Mouse (Mus musculus) urinary bladder, postnatal 14 days (tissue): ENCODE data around the gene Cib4.

ENCODE experiments used
- DNase-seq: peaks from one replicate; pipeline ENCODE4 v3.0.0; 2021; ENCODE audit warnings: low spot score

Gene Cib4

DNA sequence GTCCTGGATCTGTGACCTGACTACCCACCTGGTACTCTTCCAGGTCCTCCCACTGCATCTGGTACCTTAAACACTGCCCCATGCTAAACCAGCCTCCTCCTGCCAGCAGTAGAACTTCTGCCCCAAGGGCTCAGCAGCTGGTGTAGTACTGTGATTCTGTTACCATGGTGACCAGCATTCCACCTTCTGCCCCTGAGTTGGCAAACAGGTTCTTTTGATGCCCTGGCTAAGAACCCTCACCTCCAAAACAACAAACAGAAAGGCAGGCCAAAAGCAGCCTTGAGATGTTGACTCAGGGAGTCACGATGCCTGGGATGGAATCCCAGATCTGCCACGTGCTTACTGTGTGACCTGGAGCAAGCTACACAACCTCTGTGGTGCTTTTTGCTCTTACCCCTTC is at the start of gene Cib4:
Gene Cib4 (minus strand): TSS at position 139 of the 400 bp plus-strand sequence.
- DNase-seq: peak; percentile 44

DNA sequence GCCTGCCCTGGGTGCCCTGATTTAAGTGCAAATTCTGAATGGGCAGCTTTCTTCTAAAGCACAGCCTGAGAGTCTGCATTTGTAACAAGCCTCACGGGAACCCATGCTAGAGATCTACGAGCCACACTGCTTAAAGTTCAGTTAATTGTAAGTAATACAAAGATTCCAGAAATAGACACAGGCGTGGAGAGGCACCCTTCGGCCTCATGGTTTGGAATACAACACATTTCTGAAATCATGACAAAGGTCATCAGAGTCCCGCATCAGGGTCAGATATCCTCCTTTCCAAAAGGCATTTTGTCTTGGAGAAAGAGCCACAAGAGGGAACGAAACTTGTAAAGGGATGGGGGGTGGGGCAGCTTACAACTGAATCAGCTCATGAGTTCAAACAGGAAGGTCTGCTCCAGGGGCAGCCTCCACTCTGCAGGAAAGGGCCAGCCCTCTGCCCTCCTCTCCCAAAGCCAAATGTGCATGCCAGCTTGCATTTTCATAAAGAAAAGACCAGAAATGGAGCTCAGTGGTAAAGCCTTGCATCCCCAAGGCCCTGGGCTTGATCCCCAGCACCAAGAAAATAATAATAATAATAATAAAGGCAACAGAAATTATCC is 49.4 kb upstream of the Cib4 start:
- DNase-seq: no peak

DNA sequence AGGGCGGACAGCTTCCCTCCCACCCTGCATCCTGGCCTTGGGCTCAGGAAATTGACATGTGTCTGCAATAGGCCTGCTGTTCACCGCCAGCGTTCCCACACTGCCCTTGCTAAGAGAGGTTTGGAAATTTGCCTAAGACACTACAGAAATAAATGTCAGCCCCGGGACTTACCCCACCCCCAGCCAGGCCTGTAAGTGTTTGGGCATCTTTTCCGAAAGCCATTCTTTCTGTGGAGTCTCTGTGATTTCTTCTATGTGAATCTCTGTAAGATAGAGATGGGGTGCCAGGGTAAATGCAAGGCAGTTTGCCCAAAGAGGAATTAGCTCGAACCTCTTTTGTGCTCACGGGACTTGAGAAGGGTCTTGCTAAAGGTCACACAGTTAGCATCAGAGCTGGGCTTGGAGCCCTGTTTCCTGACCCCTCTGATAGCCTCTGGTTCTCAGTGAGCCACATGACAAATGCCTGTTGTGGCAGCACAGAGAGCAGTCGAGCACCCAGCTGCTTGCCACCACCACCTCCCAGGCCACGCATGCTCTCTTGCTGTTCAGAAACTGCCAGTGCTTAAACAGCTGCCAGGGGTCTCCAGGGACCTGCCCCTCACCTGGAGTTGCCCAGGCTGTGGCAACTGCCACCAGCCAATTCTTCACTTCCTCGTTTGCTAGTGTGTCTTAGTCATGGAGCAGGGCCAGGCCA is 48.3 kb upstream of the Cib4 start:
- no peak for DNase-seq

DNA sequence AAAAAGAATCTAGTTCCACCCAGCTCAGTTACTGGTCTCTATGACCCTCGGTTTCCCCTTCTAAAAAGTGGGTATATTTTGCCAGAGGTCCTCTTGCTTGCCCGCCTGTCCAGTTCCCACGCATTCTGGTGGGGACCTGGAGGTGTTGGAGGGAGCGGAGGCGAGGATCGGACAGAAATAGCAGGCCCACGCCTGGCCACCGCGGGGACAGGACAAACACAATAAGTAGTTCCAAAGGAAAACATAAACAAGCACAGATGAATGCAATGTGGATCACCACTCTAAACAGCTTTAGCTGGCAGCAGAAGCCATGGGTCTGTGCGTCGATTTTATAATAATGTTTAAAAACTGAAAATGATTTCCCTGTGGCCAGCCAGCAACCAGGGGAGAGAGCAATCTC is 47.7 kb upstream of the Cib4 start:
- no peak for DNase-seq

DNA sequence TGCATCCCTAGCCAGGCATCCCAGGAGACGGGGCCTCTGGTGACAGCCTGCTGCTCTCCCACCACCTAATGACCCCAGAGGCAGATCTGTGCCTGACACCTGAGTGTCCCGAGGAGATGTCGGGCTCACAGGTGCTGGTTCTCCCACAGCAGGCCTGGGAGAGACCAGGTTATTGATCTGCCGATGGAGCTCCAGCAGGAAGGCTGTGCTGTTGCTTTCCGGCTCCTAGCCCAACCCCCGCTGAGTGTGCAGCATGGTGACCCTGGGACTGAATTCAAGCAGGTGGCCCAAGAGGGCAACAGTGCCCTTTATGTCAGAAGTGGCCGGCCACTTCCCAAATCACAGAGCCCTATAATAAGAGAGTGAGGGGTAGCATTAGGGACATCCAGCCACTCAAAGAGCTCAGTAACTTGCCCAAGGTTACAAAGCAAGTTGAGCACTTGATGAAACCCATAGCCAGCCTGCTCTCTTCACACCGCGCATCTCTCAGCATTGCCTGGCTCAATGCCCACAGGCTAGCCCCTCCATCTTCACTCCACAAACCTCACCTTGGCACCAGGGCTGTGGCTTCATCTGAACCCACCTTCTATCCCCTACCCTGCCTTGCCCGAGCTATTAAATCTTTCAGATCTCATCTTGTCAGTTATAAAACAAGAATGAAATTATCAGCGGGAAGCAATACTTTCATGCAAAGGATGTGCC is 46.8 kb upstream of the Cib4 start:
- DNase-seq: no peak

DNA sequence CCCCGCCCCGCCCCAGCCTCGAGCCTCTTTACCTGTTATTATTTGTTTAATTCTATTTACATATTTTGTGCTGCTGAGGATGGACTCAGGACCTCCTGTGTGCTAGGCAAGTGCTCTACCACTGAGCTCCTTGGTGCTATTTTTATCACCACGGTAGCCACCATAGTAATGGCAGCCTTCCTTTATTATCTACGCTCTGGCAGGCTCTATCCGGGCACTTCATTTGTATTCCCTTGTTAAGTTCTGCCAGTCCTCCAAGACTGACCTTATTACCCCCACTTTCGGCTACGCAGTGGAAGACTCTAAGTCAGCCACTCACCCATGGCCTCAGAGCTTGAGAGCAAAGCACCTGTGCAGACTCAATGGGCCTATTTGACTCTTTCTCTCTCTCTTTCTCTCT is 46.1 kb upstream of the Cib4 start:
- no peak for DNase-seq

DNA sequence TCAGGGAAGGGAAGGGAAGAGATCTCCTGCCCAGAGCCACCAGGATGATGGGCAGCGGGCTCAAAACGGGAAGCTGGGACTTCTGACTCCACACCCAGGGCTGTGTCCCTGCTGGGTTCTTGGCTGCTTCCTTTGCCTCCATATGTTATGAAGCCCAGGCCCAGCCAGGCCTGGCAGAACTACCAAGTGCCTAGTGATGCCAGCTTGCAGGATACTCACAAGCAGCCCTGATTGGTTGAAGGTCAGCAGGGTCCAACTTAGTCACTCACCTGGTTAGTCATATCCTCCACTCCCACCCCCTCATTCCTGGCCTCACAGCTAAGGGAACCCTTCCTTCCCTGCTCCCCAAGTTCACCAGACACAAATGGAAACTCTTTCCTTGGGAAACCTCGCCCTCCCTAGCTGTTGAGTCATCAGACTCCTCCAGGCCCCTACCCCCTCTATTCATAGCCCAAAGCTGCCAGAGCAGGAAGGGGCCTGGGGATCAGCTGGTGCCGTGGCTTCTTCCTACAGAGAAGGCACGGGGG is 45.6 kb upstream of the Cib4 start:
- DNase-seq: no peak

DNA sequence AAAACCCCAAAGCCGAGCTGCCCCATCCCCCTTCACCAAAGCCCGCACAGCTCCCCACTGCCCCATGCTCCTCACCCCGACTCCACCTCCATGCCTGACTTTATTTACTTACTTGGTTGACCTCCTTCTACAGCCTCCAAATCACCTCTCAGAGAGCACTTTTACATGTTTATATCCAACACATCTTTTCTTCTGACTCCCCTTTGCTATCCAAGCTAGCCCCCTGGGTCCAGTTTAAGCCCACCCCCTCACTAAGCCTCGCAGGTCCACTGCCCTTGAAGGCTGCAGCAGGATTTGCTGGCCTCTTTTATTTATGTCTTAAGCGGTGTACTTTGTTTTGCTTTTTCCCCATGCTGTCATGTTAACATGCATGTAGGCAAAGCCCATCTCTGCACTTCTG is 44.6 kb upstream of the Cib4 start:
- no peak for DNase-seq

DNA sequence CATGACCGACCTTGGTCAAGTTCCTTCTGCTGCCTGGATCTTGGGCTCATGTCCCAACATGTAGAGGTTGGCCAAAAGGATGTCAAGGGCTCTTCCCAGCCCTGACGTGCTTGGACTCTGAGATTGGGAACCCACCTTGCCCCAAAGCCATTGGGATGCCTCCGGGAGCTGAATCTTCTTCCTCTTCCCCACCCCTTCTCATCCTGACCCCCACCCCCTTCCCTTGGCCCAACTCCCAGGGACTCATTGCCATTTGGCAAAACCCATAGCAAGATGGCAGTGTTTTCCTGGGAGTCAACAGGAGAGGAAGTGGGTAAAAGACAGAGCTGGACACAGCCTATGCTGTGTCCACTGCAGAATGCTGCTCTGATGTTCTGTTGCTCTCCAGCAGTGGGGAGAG is 43.9 kb upstream of the Cib4 start:
- DNase-seq: no peak

DNA sequence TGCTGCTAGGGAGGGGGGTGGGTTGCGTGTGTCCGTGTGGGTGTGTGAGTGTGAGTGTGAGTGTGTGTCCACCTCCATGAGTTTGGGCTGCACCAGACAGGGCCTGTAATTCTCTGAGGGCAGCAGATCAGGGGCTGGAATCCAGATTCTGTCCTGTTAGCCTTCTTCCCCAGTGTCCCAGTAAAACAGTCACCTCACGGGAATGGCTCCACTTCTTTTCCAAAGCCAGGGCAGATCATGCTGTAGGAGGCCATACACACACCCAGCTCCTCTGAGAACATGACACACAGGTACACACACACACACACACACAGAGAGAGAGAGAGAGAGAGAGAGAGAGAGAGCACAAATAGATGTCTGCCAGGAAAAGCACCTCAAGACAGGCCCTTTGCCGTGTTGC is 43.4 kb upstream of the Cib4 start:
- no peak for DNase-seq

DNA sequence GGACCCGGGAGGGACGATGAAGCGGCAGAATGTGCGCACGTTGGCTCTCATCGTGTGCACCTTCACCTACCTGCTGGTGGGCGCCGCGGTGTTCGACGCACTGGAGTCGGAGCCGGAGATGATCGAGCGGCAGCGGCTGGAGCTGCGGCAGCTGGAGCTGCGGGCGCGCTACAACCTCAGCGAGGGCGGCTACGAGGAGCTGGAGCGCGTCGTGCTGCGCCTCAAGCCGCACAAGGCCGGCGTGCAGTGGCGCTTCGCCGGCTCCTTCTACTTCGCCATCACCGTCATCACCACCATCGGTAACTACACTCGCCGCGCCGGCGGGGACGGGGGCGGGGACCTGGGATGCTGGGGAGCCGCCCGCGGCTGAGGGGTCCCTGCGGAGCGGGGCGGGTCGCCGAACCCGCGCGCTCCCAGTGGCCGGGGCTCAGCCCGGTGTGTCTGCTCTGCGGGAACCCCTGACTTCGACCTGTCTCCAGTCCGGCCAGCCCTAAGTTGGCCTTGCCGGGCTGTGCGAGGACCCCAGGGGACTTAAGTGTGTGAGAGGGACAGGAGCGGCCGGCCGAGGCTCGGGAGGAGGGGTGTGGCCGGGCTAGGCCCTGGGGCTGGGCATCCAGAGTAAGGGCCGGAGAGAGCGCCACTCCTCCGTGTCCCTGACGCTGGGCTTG is 42.8 kb upstream of the Cib4 start:
- peak; percentile 10 for DNase-seq

DNA sequence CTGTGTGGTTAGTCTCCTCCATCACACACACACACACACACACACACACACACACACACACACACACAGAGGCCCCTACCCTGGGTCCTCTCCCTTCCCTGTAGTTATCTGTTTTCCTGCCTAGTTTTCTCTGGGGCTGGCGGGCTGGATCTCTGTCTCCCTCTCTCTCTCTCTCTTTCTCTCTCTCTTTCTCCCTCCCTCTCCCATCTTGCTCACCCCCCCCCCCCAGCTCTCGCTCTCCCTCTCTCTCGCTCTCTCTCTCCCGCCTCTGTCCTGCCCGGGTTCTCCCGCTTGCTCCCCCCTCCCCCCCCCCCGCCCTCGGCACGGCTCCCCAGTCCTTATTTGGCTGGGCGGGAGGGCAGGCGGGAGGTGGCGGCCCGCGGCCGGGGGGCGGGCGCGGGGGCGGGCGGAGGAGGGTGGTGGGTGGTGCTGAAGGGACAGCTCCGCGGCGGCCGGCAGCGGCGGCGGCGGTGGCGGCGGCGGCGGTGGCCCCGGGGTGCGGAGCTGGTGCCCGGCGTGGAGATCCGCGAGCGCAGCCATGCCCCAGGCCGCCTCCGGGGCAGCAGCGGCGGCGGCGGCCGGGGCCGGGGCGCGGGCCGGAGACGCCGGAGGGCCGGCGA is 42.2 kb upstream of the Cib4 start, which contains the start of gene Kcnk3:
Gene Kcnk3 (plus strand): TSS at position 490 of the 620 bp plus-strand sequence.
- DNase-seq: peak; percentile 74

DNA sequence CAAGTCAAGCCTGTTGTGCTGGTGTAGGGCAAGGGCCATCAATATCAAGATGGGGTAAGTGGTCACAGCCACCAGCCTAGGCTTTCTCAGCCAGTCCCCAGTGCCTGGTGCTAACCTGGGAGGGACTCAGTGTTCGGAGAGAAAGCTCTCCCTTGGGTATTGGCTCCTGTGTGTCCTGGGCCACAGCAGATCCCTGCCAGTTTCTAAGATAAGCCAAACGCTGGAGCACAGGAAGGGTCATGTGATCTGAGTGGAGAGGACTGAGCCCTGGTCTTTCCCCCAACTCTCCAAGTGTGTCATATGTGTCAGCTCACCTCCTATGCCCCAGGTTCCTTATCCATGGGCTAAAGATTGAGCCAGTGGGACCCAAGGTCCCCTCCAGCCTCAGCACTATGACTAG is 41.5 kb upstream of the Cib4 start:
- DNase-seq: no peak

DNA sequence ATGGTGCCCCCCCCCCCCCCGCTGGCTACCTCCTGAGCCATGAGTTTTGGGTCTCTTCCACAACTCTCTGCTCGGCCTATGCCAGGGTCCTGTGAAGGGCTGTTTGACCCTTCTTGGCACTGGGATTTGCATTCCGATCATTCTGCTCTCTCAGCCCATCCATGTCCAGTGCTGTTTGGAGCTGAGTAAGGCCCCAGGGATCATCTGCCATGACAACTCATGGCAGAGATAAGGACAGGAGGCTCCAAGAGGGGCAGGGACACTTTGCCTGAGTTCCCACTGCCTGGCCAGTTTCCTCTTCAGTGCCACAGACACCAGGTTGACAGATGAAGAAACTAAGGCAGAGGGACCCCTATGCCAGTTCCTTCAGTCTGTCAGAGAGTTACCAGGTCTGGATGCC is 41.0 kb upstream of the Cib4 start:
- no peak for DNase-seq

DNA sequence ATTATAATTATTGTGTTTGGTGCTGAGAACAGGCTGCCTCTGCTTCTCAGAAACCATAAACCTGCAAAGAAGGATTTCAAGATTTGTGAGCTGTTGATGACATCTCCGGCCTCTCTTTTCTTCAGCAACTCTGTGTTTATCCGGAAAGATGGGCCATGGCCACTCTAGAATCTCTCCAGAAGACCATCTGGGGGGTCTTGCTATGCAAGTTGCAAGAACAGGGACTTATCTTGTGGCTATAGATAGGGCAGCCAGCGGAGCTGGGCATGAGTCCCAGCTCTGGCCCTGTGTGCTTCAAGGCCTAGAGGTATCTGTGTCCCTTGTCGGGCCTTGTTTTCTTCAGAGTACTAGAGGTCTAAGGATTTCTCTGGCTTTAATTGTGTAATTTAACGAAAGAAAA is 36.4 kb upstream of the Cib4 start:
- no peak for DNase-seq

DNA sequence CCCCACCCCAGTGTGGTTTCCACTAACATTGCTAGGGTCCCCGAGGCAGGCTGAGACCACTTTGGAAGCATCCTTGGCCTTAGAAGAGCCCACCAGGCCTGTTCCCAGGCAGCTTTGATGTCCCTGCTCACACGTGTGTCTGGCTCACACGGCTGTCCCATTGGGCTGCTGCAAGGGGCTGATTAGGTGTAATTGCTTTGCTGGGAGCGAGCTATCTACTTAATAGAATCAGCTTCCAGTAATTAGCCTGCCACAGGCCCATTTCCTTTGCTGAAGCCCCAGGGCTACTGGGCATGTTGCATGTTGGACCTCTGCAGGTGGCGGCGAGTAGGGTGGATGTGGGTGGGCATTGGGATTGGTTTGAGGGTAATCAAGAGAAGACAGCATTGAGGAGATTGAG is 35.1 kb upstream of the Cib4 start:
- DNase-seq: no peak

DNA sequence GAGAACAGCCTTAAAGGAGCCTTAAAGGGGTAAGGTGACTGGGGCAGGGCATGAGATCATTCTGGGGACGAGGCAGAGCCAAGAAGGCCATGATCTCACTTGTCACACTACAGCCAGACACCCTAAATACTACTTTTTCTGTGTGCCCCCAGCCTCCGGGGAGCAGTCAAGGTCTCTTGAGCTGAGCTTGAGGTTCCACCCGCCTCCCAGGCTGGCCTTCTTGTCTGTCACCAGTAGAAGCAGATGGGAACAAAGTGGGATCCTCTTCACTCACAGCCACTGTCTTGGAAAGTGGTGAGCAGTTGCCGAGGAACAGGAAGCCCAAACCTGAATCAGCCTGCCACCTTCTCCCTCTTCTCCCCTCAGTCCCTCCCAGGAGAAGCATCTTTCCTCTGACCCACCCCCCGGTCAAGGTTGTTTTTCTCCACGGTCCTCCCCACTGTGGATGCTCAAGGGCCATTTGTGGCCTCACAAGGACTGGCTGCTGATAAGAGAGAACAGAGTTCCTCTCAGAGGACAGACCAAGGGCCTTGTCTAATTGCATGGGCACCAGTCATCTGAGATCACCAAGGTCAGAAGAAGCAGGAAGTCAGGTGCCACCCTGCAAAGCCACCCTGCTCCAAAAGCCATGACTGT is 32.9 kb upstream of the Cib4 start:
- no peak for DNase-seq

DNA sequence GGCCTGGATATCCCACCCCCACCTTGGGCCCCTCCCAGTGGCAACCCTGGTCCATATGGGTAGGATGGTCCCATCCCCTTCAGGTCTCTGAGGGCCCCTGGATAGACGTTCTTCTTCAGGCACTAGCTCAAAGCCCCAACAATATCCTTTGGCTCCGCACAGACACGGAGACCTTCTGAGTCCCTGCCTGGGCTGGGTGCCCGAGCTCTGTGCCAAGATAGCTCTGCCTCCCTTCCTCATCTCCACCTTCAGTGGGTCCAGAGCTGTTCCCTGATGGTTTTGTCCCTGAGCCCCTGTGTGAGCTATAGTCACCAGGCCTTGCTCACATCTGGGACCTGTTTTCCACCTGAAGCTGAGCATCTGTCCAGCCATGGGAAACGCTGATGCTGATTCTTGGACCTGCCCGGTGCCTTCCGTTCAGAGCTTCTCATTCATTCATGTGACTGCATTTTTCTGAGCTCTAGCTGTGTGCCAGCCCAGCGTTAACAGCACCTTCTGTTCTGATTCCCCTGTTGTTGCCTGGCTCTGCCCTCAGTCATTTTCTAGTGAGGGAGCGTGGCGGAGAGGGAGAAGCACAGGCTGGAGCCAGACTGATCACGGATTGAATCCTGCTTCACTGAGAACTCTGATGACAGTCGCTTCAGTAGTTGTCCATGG is 32.1 kb upstream of the Cib4 start:
- DNase-seq: no peak

DNA sequence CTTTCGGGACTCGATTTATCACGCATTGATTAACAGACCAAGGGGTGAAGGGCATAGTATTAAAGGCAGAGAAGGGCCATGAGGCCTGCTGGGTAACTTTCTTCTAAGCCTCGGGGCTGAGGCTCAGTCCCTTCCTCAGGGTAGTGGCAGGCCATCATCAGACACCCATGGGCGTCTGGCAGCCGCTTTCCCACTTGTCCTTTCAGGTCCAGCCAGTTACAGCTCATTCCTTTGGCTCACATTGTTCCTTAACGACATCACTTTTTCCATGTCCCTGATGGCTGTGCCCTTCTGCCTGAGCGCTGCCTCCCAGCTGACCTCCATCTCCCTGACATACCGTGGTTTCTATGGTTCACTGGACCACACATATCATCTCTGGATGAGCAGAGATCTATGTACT is 31.6 kb upstream of the Cib4 start:
- DNase-seq: no peak

DNA sequence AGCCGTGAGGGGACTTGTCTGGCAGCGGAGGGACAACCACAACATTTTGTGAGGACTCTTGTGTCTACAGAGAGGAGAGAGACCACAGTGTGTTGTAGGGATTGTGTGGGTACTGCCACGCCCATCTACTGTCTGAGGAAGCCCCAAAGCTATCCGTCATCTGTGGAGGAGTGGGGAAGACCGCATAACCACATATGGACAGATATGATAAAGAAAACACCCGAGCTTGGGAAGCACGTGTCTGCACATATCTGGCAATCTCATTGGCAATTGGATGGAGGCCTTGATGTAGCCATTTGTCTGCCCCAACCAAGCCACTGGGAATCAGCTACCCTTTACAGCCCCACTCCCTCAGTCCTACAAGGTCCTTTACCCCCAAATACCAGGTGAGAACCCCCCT is 30.6 kb upstream of the Cib4 start:
- no peak for DNase-seq

DNA sequence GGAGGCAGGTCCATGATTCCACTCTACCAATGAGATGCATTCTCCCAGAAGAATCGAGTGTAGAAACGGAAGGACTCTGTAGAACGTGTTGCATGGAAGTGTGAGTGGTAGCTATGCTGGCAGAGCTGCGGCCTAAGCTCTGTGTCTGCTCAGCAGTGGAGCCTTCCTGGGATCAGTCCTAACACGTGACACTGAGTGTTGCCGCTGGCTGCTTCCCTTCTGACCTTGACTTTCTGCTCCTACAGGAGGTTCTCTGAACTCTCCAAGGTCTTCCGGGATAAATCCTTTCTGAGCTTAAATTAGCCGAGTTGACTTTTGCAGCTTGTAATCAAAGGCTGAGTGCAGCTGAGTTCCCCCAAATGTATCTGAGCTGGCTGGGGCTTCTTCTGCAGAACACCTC is 28.7 kb upstream of the Cib4 start:
- no peak for DNase-seq
